Mouse (Mus musculus): ENCODE results near the gene Boll. TPM values are rescaled to one million over a fixed set of nuclear protein-coding genes. Genes with fewer than 3 reads are reported as not detected.

Gene Boll
- polyA plus RNA-seq (2015; fragmentation: Nextera tagmentation; extraction: Ambion mirVana), result 0.31 and 0.44 TPM in 2 replicates

DNA sequence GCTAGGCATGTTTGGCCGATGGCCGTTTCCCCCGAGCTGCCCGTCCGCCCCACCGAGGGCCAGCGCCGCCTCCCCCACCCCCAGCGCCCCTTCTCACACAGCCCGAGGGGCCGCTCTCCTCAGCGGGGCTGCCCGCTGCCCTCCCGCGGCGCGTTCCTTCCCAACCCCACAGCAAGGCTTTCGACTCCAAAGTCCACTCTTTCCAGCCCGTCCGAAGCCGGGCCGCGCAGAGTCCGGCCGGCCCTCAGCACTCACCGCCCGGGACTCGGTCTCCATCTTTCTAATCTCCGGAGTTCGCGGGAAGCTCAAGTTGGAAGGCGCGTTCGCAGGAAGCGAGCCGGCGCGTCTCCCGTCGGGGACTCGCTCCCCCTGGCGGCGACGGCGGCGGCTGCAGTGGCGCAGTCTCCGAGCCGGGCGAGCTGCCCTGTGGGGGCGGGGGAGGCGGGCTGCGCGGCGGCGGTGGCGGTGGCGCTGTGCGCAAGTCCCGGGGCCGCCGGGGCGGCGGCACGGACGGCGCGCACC, at the start of gene Boll:
TSS of gene Boll (minus strand) at position 426 of the 522 bp plus-strand sequence.
- H3K27ac ChIP-seq (ENCODE audit: low read length), result no peak within 1 kb of the TSS
- peak within 1 kb of the TSS; percentile 70 for H3K4me2 ChIP-seq (ENCODE audit: low read depth, low read length)
- H3K4me3 ChIP-seq (ENCODE audit: low read length), result peak within 1 kb of the TSS; percentile 59
- H3K9me3 ChIP-seq (ENCODE audit: control insufficient read depth, low read length), result peaks cover 7% of the 10 kb centered on the region
- WGBS, result 13% methylated on average over 67 of the region's 68 CpGs
- H3K4me1 ChIP-seq (ENCODE audit: control insufficient read depth, insufficient read depth, low read length), result peaks cover 4% of the 10 kb centered on the region; the same call in 1 of the 2 replicates
- ATAC-seq, result peak; percentile 93
- H3K36me3 ChIP-seq (ENCODE audit: control insufficient read depth, insufficient read depth, low read length), result no peaks in the 10 kb centered on the region
- H3K27me3 ChIP-seq (replicated peaks; ENCODE audit: control insufficient read depth, insufficient read depth, low read length), result peaks cover 15% of the 10 kb centered on the region
- peak within 1 kb of the TSS; percentile 54 for H3K9ac ChIP-seq (ENCODE audit: low read depth, low read length)

DNA sequence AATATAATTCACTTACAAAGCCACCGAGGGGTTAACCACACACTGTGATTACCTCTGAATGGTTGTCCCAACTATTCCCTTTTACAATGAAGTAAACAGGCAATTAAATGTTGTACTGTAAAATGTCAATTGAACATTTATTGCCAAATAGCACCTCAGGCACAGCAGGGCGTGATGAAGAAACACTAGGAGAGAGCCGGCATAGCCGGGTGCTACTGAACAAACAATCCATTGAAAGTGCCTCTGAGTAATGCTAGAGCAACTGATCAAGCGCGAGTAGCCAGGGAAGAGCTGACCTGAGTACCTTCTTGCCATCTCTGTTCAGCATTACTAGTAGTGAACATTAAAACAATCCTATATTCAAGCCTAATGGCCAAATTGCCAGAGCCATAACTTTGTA, 49.3 kb upstream of the Boll start:
- Histone ChIP-seq H3K27me3 (replicated peaks; ENCODE audit: control insufficient read depth, insufficient read depth, low read length) (no peaks in the 10 kb centered on the region), H3K4me3 (ENCODE audit: low read length) (no peak overlapping the region), H3K27ac (ENCODE audit: low read length) (no peak overlapping the region), H3K4me1 (ENCODE audit: control insufficient read depth, insufficient read depth, low read length) (no peaks in the 10 kb centered on the region), H3K36me3 (ENCODE audit: control insufficient read depth, insufficient read depth, low read length) (no peaks in the 10 kb centered on the region), H3K4me2 (ENCODE audit: low read depth, low read length) (no peak overlapping the region), H3K9ac (ENCODE audit: low read depth, low read length) (no peak overlapping the region), H3K9me3 (ENCODE audit: control insufficient read depth, low read length) (no peaks in the 10 kb centered on the region)
- ATAC-seq, result no peak
- 50% methylated on average over 6 of the region's 6 CpGs for WGBS

DNA sequence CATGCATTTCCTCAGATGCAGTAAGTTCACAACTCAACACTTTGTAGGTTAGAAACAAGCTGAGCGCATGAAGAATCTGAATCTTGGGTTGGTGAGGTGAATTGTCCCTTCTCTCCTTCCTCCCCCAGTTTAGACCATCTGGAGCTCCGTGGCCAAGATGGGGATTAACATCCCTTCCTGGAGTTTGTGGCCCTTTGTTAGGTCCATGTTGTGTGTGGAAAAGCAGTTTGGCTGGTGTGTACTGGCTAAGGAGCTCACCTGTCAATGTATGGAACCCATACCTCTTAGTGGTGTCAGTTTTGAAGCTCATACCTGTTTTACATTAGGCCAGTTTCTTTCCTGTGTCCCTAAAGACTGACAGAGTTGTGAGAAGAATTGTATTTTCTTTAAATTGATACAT, 47.8 kb upstream of the Boll start:
- Histone ChIP-seq H3K36me3 (ENCODE audit: control insufficient read depth, insufficient read depth, low read length) (no peaks in the 10 kb centered on the region), H3K4me2 (ENCODE audit: low read depth, low read length) (no peak overlapping the region), H3K27ac (ENCODE audit: low read length) (no peak overlapping the region), H3K4me3 (ENCODE audit: low read length) (no peak overlapping the region), H3K9me3 (ENCODE audit: control insufficient read depth, low read length) (no peaks in the 10 kb centered on the region), H3K27me3 (replicated peaks; ENCODE audit: control insufficient read depth, insufficient read depth, low read length) (0 out of 2 replicates have a peak, but pooled peaks cover 3% of the 10 kb centered on the region), H3K9ac (ENCODE audit: low read depth, low read length) (no peak overlapping the region), H3K4me1 (ENCODE audit: control insufficient read depth, insufficient read depth, low read length) (peaks cover 8% of the 10 kb centered on the region; the same call in 1 of the 2 replicates)
- WGBS, result 74% methylated on average over 2 of the region's 2 CpGs
- ATAC-seq, result no peak

DNA sequence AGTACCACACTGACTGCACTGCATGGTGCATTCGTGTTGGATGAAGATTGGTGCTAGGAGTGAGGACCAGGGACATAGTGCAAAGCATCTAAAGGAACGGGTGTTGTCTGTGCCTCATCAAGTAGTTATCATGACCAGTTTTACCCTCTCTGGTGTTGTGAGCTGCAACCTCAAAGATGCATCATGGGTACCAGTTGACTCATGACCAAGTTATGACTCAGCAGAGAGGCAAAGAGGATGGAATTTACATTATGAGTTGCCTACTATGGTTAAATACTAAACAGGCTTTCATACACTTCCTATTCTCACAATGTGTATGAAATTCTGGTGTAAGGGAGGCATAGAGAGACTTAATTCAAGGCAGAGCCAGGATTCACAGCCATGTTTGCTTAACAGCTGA, 47.4 kb upstream of the Boll start:
- no peak overlapping the region for H3K4me2 ChIP-seq (ENCODE audit: low read depth, low read length)
- H3K27me3 ChIP-seq (replicated peaks; ENCODE audit: control insufficient read depth, insufficient read depth, low read length), result 0 out of 2 replicates have a peak, but pooled peaks cover 3% of the 10 kb centered on the region
- no peak overlapping the region for H3K4me3 ChIP-seq (ENCODE audit: low read length)
- H3K36me3 ChIP-seq (ENCODE audit: control insufficient read depth, insufficient read depth, low read length), result no peaks in the 10 kb centered on the region
- H3K9ac ChIP-seq (ENCODE audit: low read depth, low read length), result no peak overlapping the region
- no peak overlapping the region for H3K27ac ChIP-seq (ENCODE audit: low read length)
- H3K4me1 ChIP-seq (ENCODE audit: control insufficient read depth, insufficient read depth, low read length), result peaks cover 8% of the 10 kb centered on the region; the same call in 1 of the 2 replicates
- no peak for ATAC-seq
- 79% methylated on average over 2 of the region's 2 CpGs for WGBS
- H3K9me3 ChIP-seq (ENCODE audit: control insufficient read depth, low read length), result no peaks in the 10 kb centered on the region

DNA sequence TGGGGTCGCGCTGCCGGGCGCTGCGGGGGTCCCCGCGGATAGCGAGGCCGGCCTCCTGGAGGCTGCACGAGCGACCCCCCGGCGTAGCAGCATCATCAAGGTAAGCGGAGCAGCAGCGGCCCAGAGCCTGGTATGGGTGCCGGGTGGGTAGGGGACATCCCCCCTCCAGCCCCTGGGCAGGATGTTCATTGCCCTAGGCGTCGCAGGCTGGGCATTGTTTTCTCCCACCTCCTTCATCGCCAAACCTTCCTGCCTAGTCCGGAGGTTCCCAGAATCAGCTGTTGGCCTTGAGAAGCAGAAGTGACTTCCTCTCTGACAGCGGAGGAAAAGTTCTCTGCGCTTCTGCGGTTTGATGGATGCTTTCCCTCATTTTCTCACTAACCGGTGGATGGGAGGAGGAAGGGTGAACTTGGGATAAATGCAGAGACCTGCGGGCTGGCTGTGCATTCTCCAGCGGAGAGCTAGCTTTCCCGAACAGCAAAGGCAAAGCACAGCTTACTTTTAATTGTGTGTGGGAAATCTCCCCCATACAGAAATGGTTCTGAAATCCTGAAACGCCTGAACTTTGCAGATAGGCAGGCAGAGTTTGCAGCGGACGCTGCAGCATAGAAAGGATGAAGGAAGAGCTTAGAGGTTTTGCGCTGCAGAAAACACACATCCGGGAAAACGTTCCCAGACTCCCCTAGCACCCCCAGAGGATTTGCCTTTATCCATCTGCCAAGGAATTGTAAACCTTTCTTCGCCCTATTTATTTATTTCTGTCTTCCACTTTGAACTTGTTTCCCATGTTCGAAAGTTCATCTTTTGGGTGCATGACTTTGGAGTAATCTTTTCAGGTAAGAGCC, 43.5 kb upstream of the Boll start:
- peak overlapping the region; percentile 67 for H3K4me3 ChIP-seq (ENCODE audit: low read length)
- H3K36me3 ChIP-seq (ENCODE audit: control insufficient read depth, insufficient read depth, low read length), result no peaks in the 10 kb centered on the region
- peak overlapping the region; percentile 72 for H3K9ac ChIP-seq (ENCODE audit: low read depth, low read length)
- no peaks in the 10 kb centered on the region for H3K9me3 ChIP-seq (ENCODE audit: control insufficient read depth, low read length)
- WGBS, result 3% methylated on average over 35 of the region's 35 CpGs
- ATAC-seq, result peak; percentile 17; the same call in 1 of the 2 replicates
- H3K4me2 ChIP-seq (ENCODE audit: low read depth, low read length), result peak overlapping the region; percentile 87
- H3K27me3 ChIP-seq (replicated peaks; ENCODE audit: control insufficient read depth, insufficient read depth, low read length), result peaks cover 7% of the 10 kb centered on the region; the same call in 1 of the 2 replicates
- peak overlapping the region; percentile 68 for H3K27ac ChIP-seq (ENCODE audit: low read length)
- H3K4me1 ChIP-seq (ENCODE audit: control insufficient read depth, insufficient read depth, low read length), result peaks cover 14% of the 10 kb centered on the region

DNA sequence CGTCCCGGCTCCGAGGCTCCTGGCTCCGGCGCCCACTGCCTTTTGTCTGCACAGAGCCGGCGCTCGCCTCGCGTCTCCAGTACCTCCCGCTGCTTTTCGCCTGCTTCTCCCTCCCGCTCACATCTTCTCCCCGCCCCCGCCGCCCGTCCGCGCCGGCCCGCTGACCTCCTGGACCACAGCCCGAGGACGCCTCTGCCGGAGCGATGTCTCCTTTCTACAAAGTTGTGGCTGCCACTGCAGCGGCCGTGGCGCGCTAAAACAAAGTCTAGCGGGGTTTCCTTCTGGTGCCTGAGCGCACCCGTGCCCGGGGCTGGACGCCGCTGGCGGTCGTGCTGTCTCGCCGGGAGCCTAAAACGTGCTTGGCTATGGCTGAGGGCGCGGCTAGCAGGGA, 42.7 kb upstream of the Boll start:
- Histone ChIP-seq H3K4me1 (ENCODE audit: control insufficient read depth, insufficient read depth, low read length) (peaks cover 14% of the 10 kb centered on the region), H3K36me3 (ENCODE audit: control insufficient read depth, insufficient read depth, low read length) (no peaks in the 10 kb centered on the region), H3K27me3 (replicated peaks; ENCODE audit: control insufficient read depth, insufficient read depth, low read length) (peaks cover 7% of the 10 kb centered on the region; the same call in 1 of the 2 replicates), H3K4me2 (ENCODE audit: low read depth, low read length) (peak overlapping the region; percentile 87), H3K27ac (ENCODE audit: low read length) (peak overlapping the region; percentile 68), H3K9me3 (ENCODE audit: control insufficient read depth, low read length) (no peaks in the 10 kb centered on the region), H3K4me3 (ENCODE audit: low read length) (peak overlapping the region; percentile 67), H3K9ac (ENCODE audit: low read depth, low read length) (peak overlapping the region; percentile 72)
- peak; percentile 76 for ATAC-seq
- WGBS, result under 1% methylated on average over 32 of the region's 42 CpGs

DNA sequence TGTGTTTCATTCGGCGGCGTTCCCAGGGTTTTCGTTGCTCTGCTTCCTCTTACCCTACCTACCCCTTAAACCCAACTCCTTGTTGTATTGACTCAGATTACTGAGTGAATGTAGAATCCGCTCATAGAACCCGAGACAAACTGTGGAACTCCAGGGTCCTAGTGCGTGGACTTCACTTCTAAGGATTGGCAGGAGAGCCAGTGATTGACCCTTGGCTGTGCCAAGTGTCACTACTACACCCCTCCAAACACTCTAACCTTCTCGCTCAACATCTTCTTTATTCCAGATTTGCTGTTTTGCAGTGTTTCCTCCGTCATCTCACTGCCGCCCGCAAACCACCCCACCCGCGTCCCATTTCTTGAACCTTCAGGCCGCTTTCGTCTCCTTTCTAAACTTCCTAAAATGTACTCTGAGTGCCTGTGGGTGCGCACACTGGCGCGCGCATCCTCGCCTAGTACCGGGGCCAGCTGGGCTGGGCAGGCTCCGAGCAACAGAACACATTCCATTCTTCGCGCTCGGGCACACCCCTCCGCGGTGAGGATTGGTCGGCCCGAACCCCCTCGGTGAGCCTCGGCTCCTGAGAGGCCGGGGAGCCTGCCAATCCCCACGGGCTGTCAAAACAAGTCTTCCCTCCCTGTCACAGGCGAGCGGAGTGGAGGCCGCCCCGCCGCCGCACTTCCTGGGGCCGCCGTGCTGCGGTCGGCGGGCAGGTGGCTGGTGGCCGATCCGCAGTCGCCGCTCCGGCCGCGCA, 42.2 kb upstream of the Boll start, which contains the start of gene Plcl1:
TSS of gene Plcl1 (plus strand) at position 650 of the 751 bp plus-strand sequence.
- peaks cover 7% of the 10 kb centered on the region; the same call in 1 of the 2 replicates for H3K27me3 ChIP-seq (replicated peaks; ENCODE audit: control insufficient read depth, insufficient read depth, low read length)
- H3K4me3 ChIP-seq (ENCODE audit: low read length), result peak within 1 kb of the TSS; percentile 67
- peak within 1 kb of the TSS; percentile 72 for H3K9ac ChIP-seq (ENCODE audit: low read depth, low read length)
- H3K27ac ChIP-seq (ENCODE audit: low read length), result peak within 1 kb of the TSS; percentile 68
- peak; percentile 99 for ATAC-seq
- H3K9me3 ChIP-seq (ENCODE audit: control insufficient read depth, low read length), result no peaks in the 10 kb centered on the region
- WGBS, result 4% methylated on average over 44 of the region's 51 CpGs
- H3K36me3 ChIP-seq (ENCODE audit: control insufficient read depth, insufficient read depth, low read length), result no peaks in the 10 kb centered on the region
- peak within 1 kb of the TSS; percentile 87 for H3K4me2 ChIP-seq (ENCODE audit: low read depth, low read length)
- H3K4me1 ChIP-seq (ENCODE audit: control insufficient read depth, insufficient read depth, low read length), result peaks cover 14% of the 10 kb centered on the region

DNA sequence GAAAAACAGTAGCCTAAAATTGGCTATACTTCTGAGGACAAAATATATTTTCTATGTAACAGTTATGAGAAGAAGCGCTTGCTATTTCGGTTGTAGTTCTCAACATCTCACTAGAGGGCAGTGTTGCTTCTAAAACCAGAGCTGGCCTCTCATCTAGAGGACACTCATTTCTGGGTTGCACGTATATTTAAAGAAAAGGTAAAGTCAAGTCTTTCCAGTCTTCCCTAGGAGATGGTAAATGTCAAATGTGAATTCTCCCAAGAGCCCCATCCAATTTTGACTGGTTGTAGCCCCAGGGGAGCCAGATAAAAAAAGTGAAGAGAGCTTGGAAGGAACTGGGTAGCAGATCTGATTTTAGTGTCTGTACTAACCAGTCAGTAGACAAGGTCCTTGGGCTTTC, 41.2 kb upstream of the Boll start:
- WGBS, result 4% methylated on average over 3 of the region's 3 CpGs
- Histone ChIP-seq H3K4me2 (ENCODE audit: low read depth, low read length) (no peak overlapping the region), H3K27ac (ENCODE audit: low read length) (no peak overlapping the region), H3K9ac (ENCODE audit: low read depth, low read length) (no peak overlapping the region), H3K9me3 (ENCODE audit: control insufficient read depth, low read length) (no peaks in the 10 kb centered on the region), H3K27me3 (replicated peaks; ENCODE audit: control insufficient read depth, insufficient read depth, low read length) (peaks cover 7% of the 10 kb centered on the region; the same call in 1 of the 2 replicates), H3K4me3 (ENCODE audit: low read length) (no peak overlapping the region), H3K4me1 (ENCODE audit: control insufficient read depth, insufficient read depth, low read length) (peaks cover 14% of the 10 kb centered on the region), H3K36me3 (ENCODE audit: control insufficient read depth, insufficient read depth, low read length) (no peaks in the 10 kb centered on the region)
- no peak for ATAC-seq

DNA sequence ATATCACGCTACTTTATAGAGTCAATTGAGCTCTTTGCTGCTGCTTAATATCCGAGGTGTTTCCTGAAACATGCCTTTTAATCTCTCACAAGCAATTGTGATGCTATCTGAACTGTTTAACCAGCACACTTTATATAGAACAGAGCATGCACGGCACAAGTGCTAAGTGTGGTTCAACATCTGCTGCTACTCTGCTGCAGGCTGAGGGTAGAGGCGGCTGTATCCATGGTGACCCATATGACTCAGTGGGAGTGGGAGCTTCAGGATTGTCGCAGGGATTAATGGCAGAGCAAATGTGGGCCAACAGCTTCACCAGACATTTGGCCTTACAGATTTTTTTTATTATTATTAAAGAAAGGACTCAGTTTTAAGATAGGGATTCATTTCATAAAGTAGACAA, 36.6 kb upstream of the Boll start:
- Histone ChIP-seq H3K27me3 (replicated peaks; ENCODE audit: control insufficient read depth, insufficient read depth, low read length) (no peaks in the 10 kb centered on the region; the same call in 1 of the 2 replicates), H3K27ac (ENCODE audit: low read length) (no peak overlapping the region), H3K4me2 (ENCODE audit: low read depth, low read length) (no peak overlapping the region), H3K9me3 (ENCODE audit: control insufficient read depth, low read length) (no peaks in the 10 kb centered on the region), H3K4me1 (ENCODE audit: control insufficient read depth, insufficient read depth, low read length) (peaks cover under 1% of the 10 kb centered on the region; the same call in 1 of the 2 replicates), H3K9ac (ENCODE audit: low read depth, low read length) (no peak overlapping the region), H3K36me3 (ENCODE audit: control insufficient read depth, insufficient read depth, low read length) (no peaks in the 10 kb centered on the region), H3K4me3 (ENCODE audit: low read length) (no peak overlapping the region)
- 43% methylated on average over 5 of the region's 5 CpGs for WGBS
- no peak for ATAC-seq

Measured in intestine, embryonic 16.5 days (tissue).